Mouse (Mus musculus) stomach, embryonic 15.5 days (tissue): ENCODE results near the gene Rgs3. TPM values are rescaled to one million over a fixed set of nuclear protein-coding genes. Genes with fewer than 3 reads are reported as not detected.

Experiments
- ATAC-seq: fragments of 200-750 bp; cut with Nextera tagmentation; 2 replicates; pipeline ENCODE4 v1.8.0; 2017; ENCODE audit warnings: low read depth, moderate number of reproducible peaks, moderate TSS enrichment; ENCODE audit not compliant: insufficient read depth, low FRiP score
- H3K27ac ChIP-seq: fragments of 300-500 bp; sonication (generic); 2 replicates; pipeline ENCODE4 v1.5.1; 2015; ENCODE audit warnings: mild to moderate bottlenecking, inconsistent platforms
- H3K27me3 ChIP-seq: fragments of 300-500 bp; sonication (generic); replicated peaks from 2 replicates; pipeline ENCODE4 v1.6.1; 2015; ENCODE audit warnings: inconsistent platforms
- H3K36me3 ChIP-seq: fragments of 300-500 bp; sonication (generic); 2 replicates; pipeline ENCODE4 v1.6.1; 2015; ENCODE audit warnings: inconsistent platforms
- H3K4me1 ChIP-seq: fragments of 300-500 bp; sonication (generic); 2 replicates; pipeline ENCODE4 v1.6.1; 2015; ENCODE audit warnings: inconsistent platforms
- H3K4me2 ChIP-seq: fragments of 300-500 bp; sonication (generic); 2 replicates; pipeline ENCODE4 v1.6.1; 2015; ENCODE audit warnings: mild to moderate bottlenecking, inconsistent platforms
- H3K4me3 ChIP-seq: fragments of 300-500 bp; sonication (generic); replicated peaks from 2 replicates; pipeline ENCODE4 v1.5.1; 2015; ENCODE audit warnings: inconsistent platforms
- H3K9ac ChIP-seq: fragments of 300-500 bp; sonication (generic); 2 replicates; pipeline ENCODE4 v1.6.1; 2015; ENCODE audit warnings: inconsistent platforms
- H3K9me3 ChIP-seq: fragments of 300-500 bp; sonication (generic); 2 replicates; pipeline ENCODE4 v1.6.1; 2016; ENCODE audit warnings: inconsistent platforms
- WGBS: fragments of 180-500 bp; shearing (Covaris S2); methylation state at CpG from one replicate; pipeline ENCODE4 v1.1.7; 2015; 5-methylcytosine and 5-hydroxymethylcytosine counted together
- polyA plus RNA-seq: library from polyadenylated mRNA; unstranded; fragments of >200 nt; fragmentation: Nextera tagmentation; extraction: Ambion mirVana; gene quantifications from 2 replicates; pipeline ENCODE4 v1.2.1, GENCODE M21; 2015

Rgs3 gene
- polyA plus RNA-seq, 1 experiment from 2014 or later, result 46.8 TPM

- Histone ChIP-seq H3K36me3 (no peaks in the 10 kb centered on the region), H3K27ac (peak within 1 kb of the TSS; percentile 93), H3K9ac (peak within 1 kb of the TSS; percentile 80), H3K9me3 (no peaks in the 10 kb centered on the region), H3K4me2 (peak within 1 kb of the TSS; percentile 62), H3K27me3 (no peaks in the 10 kb centered on the region), H3K4me3 (peak within 1 kb of the TSS; percentile 85), H3K4me1 (peaks cover 52% of the 10 kb centered on the region)
- WGBS, result under 1% methylated on average over 35 of the region's 37 CpGs
- peak; percentile 79 for ATAC-seq
These were observed 39.8 kb upstream of the Rgs3 start, which contains the start of gene Alad for GRCm38 (mm10) chr4:62519849-62520233. TSS of gene Alad (minus strand) at chr4:62519918.

- H3K27ac ChIP-seq, result 0 out of 2 replicates have a peak overlapping the region, but pooled peaks have one; percentile 21
- no peak overlapping the region for H3K9ac ChIP-seq
- peaks cover 42% of the 10 kb centered on the region for H3K4me1 ChIP-seq
- H3K27me3 ChIP-seq, result no peaks in the 10 kb centered on the region
- no peaks in the 10 kb centered on the region for H3K9me3 ChIP-seq
- WGBS, result 70% methylated on average over 2 of the region's 2 CpGs
- no peak overlapping the region for H3K4me3 ChIP-seq
- no peak for ATAC-seq
- H3K4me2 ChIP-seq, result no peak overlapping the region; the same call in 1 of the 2 replicates
- no peaks in the 10 kb centered on the region for H3K36me3 ChIP-seq
These were observed 38.7 kb upstream of the Rgs3 start for GRCm38 (mm10) chr4:62520892-62521400.

GRCm38 (mm10) chr4:62524651-62525488 lies 34.8 kb upstream of the Rgs3 start, which contains the start of the genes Pole3 and 4933430I17Rik:
TSS of gene Pole3 (minus strand) at chr4:62525068.
TSS of gene 4933430I17Rik (plus strand) at chr4:62525369.
- Histone ChIP-seq H3K9me3 (no peaks in the 10 kb centered on the region), H3K9ac (peak within 1 kb of the TSS; percentile 73), H3K4me3 (peak within 1 kb of the TSS; percentile 77), H3K27ac (peak within 1 kb of the TSS; percentile 97), H3K27me3 (no peaks in the 10 kb centered on the region), H3K36me3 (no peaks in the 10 kb centered on the region), H3K4me1 (peaks cover 10% of the 10 kb centered on the region), H3K4me2 (peak within 1 kb of the TSS; percentile 81)
- ATAC-seq, result peak; percentile 97
- WGBS, result under 1% methylated on average over 59 of the region's 59 CpGs

GRCm38 (mm10) chr4:62525489-62525811 lies 34.2 kb upstream of the Rgs3 start:
- H3K27ac ChIP-seq, result no peak overlapping the region
- peak overlapping the region; percentile 77 for H3K4me3 ChIP-seq
- no peak for ATAC-seq
- no peaks in the 10 kb centered on the region for H3K9me3 ChIP-seq
- no peak overlapping the region for H3K9ac ChIP-seq
- H3K4me2 ChIP-seq, result peak overlapping the region; percentile 45
- WGBS, result 2% methylated on average over 10 of the region's 10 CpGs
- H3K4me1 ChIP-seq, result peaks cover 10% of the 10 kb centered on the region
- H3K36me3 ChIP-seq, result no peaks in the 10 kb centered on the region
- H3K27me3 ChIP-seq, result no peaks in the 10 kb centered on the region

GRCm38 (mm10) chr4:62526256-62526655 lies 33.4 kb upstream of the Rgs3 start:
- Histone ChIP-seq H3K4me3 (no peak overlapping the region), H3K36me3 (no peaks in the 10 kb centered on the region), H3K27ac (no peak overlapping the region), H3K9me3 (no peaks in the 10 kb centered on the region), H3K4me2 (no peak overlapping the region), H3K27me3 (no peaks in the 10 kb centered on the region), H3K4me1 (peaks cover 14% of the 10 kb centered on the region), H3K9ac (no peak overlapping the region)
- WGBS, result 49% methylated on average over 2 of the region's 2 CpGs
- ATAC-seq, result no peak

GRCm38 (mm10) chr4:62527655-62528054 lies 32.0 kb upstream of the Rgs3 start:
- no peak overlapping the region for H3K9ac ChIP-seq
- H3K27ac ChIP-seq, result no peak overlapping the region
- 79% methylated on average over 4 of the region's 4 CpGs for WGBS
- no peaks in the 10 kb centered on the region for H3K27me3 ChIP-seq
- H3K4me3 ChIP-seq, result no peak overlapping the region
- no peak overlapping the region for H3K4me2 ChIP-seq
- H3K36me3 ChIP-seq, result no peaks in the 10 kb centered on the region
- H3K4me1 ChIP-seq, result peaks cover 14% of the 10 kb centered on the region
- ATAC-seq, result no peak
- H3K9me3 ChIP-seq, result no peaks in the 10 kb centered on the region

- H3K36me3 ChIP-seq, result no peaks in the 10 kb centered on the region
- peaks cover 4% of the 10 kb centered on the region; the same call in 1 of the 2 replicates for H3K4me1 ChIP-seq
- no peaks in the 10 kb centered on the region for H3K27me3 ChIP-seq
- H3K27ac ChIP-seq, result no peak overlapping the region
- H3K4me3 ChIP-seq, result no peak overlapping the region
- no peak overlapping the region for H3K4me2 ChIP-seq
- ATAC-seq, result no peak
- no peak overlapping the region for H3K9ac ChIP-seq
- 66% methylated on average over 6 of the region's 6 CpGs for whole genome bisulfite sequencing
- no peaks in the 10 kb centered on the region for H3K9me3 ChIP-seq
These were observed 25.9 kb upstream of the Rgs3 start for GRCm38 (mm10) chr4:62533729-62534128.

- H3K9ac ChIP-seq, result no peak overlapping the region
- no peaks in the 10 kb centered on the region for H3K27me3 ChIP-seq
- no peak overlapping the region for H3K4me2 ChIP-seq
- H3K36me3 ChIP-seq, result no peaks in the 10 kb centered on the region
- no peaks in the 10 kb centered on the region for H3K9me3 ChIP-seq
- WGBS, result 83% methylated on average over 3 of the region's 3 CpGs
- no peaks in the 10 kb centered on the region for H3K4me1 ChIP-seq
- H3K4me3 ChIP-seq, result no peak overlapping the region
- H3K27ac ChIP-seq, result no peak overlapping the region
- ATAC-seq, result no peak
These were observed 17.8 kb upstream of the Rgs3 start for GRCm38 (mm10) chr4:62541802-62542201.

- Histone ChIP-seq H3K4me2 (no peak overlapping the region), H3K9me3 (no peaks in the 10 kb centered on the region), H3K27ac (no peak overlapping the region), H3K27me3 (no peaks in the 10 kb centered on the region), H3K4me3 (no peak overlapping the region), H3K9ac (no peak overlapping the region), H3K4me1 (no peaks in the 10 kb centered on the region), H3K36me3 (no peaks in the 10 kb centered on the region)
- WGBS, result 76% methylated on average over 6 of the region's 6 CpGs
- no peak for ATAC-seq
These were observed 15.9 kb upstream of the Rgs3 start for GRCm38 (mm10) chr4:62543782-62544181.

GRCm38 (mm10) chr4:62544801-62545200 lies 14.8 kb upstream of the Rgs3 start:
- H3K27ac ChIP-seq, result no peak overlapping the region
- H3K36me3 ChIP-seq, result no peaks in the 10 kb centered on the region
- H3K27me3 ChIP-seq, result no peaks in the 10 kb centered on the region
- no peak overlapping the region for H3K4me3 ChIP-seq
- no peak overlapping the region for H3K9ac ChIP-seq
- no peak for ATAC-seq
- H3K4me2 ChIP-seq, result no peak overlapping the region
- no peaks in the 10 kb centered on the region for H3K4me1 ChIP-seq
- no peaks in the 10 kb centered on the region for H3K9me3 ChIP-seq

- WGBS, result 76% methylated on average over 7 of the region's 7 CpGs
- Histone ChIP-seq H3K9me3 (no peaks in the 10 kb centered on the region), H3K36me3 (no peaks in the 10 kb centered on the region), H3K4me2 (no peak overlapping the region), H3K9ac (no peak overlapping the region), H3K4me1 (no peaks in the 10 kb centered on the region), H3K4me3 (no peak overlapping the region), H3K27ac (no peak overlapping the region), H3K27me3 (no peaks in the 10 kb centered on the region)
- ATAC-seq, result no peak
These were observed 7.7 kb upstream of the Rgs3 start for GRCm38 (mm10) chr4:62551966-62552365.

GRCm38 (mm10) chr4:62557436-62557835 lies 2.2 kb upstream of the Rgs3 start:
- H3K36me3 ChIP-seq, result no peaks in the 10 kb centered on the region
- H3K9me3 ChIP-seq, result no peaks in the 10 kb centered on the region
- H3K9ac ChIP-seq, result no peak overlapping the region
- H3K4me1 ChIP-seq, result no peaks in the 10 kb centered on the region
- H3K4me3 ChIP-seq, result no peak overlapping the region
- 55% methylated on average over 3 of the region's 3 CpGs for WGBS
- H3K4me2 ChIP-seq, result no peak overlapping the region
- no peaks in the 10 kb centered on the region for H3K27me3 ChIP-seq
- no peak for ATAC-seq
- H3K27ac ChIP-seq, result no peak overlapping the region
